Mouse (Mus musculus) limb, embryonic 14.5 days (tissue): Measurements from ENCODE around the gene Kif27. TPM values are rescaled to one million over a fixed set of nuclear protein-coding genes. Genes with fewer than 3 reads are reported as not detected.

Experiments
- ATAC-seq: fragments of 200-750 bp; cut with Nextera tagmentation; 2 replicates; pipeline ENCODE4 v1.8.0; 2017; ENCODE audit warnings: low read depth, moderate number of reproducible peaks, moderate TSS enrichment; ENCODE audit not compliant: low FRiP score
- DNase-seq: peaks from one replicate; pipeline ENCODE4 v3.0.0-alpha.2; 2015; ENCODE audit warnings: low spot score
- H3K27ac ChIP-seq: fragments of 300-500 bp; sonication (generic); replicated peaks from 2 replicates; pipeline ENCODE4 v1.5.1; 2014; ENCODE audit warnings: low read depth, mild to moderate bottlenecking, low read length, moderate library complexity, mixed read lengths
- H3K27me3 ChIP-seq: fragments of 300-500 bp; sonication (generic); 2 replicates; pipeline ENCODE4 v1.6.1; 2014; ENCODE audit warnings: low read length, mixed read lengths; ENCODE audit not compliant: control insufficient read depth, insufficient read depth
- H3K36me3 ChIP-seq: fragments of 300-500 bp; sonication (generic); 2 replicates; pipeline ENCODE4 v1.6.1; 2014; ENCODE audit warnings: mild to moderate bottlenecking, low read length, moderate library complexity, mixed read lengths; ENCODE audit not compliant: control insufficient read depth, insufficient read depth
- H3K4me1 ChIP-seq: fragments of 300-500 bp; sonication (generic); 2 replicates; pipeline ENCODE4 v1.6.1; 2014; ENCODE audit warnings: antibody characterized with exemption, low read length, mixed read lengths; ENCODE audit not compliant: control insufficient read depth, insufficient read depth
- H3K4me2 ChIP-seq: fragments of 300-500 bp; sonication (generic); replicated peaks from 2 replicates; pipeline ENCODE4 v1.6.1; 2014; ENCODE audit warnings: low read depth, mild to moderate bottlenecking, low read length, moderate library complexity; ENCODE audit not compliant: severe bottlenecking
- H3K4me3 ChIP-seq: fragments of 300-500 bp; sonication (generic); replicated peaks from 2 replicates; pipeline ENCODE4 v1.5.1; 2014; ENCODE audit warnings: low read length
- H3K9ac ChIP-seq: fragments of 300-500 bp; sonication (generic); 2 replicates; pipeline ENCODE4 v1.6.1; 2014; ENCODE audit warnings: mild to moderate bottlenecking, low read depth, low read length, moderate library complexity; ENCODE audit not compliant: severe bottlenecking
- H3K9me3 ChIP-seq: fragments of 300-500 bp; sonication (generic); 2 replicates; pipeline ENCODE4 v1.6.1; 2016; ENCODE audit warnings: low read length; ENCODE audit not compliant: control insufficient read depth
- POLR2A ChIP-seq: fragments of 200-500 bp; IDR thresholded peaks from 2 replicates; pipeline ENCODE4 v1.8.0; 2012; ENCODE audit warnings: inconsistent platforms, mild to moderate bottlenecking, moderate library complexity, borderline replicate concordance; ENCODE audit not compliant: insufficient read depth, insufficient read length; ENCODE audit errors: extremely low read depth
- WGBS: fragments of 180-500 bp; shearing (Covaris S2); extraction: QIAGEN DNeasy Blood & Tissue Kit; methylation state at CpG from one replicate; pipeline ENCODE4 v1.1.7; 2014; 5-methylcytosine and 5-hydroxymethylcytosine counted together
- polyA plus RNA-seq, 2 experiments: library from polyadenylated mRNA; depleted of rRNA in 1 of 2; stranded (reverse) in 1 of 2; unstranded in 1 of 2; fragments of >200 nt; fragmentation: Nextera tagmentation in 1 of 2; extraction: Ambion mirVana in 1 of 2; gene quantifications; 2 replicates each; pipeline versions ENCODE4 v1.2.1 to v1.2.3; 2012 to 2014

Gene Kif27
- polyA plus RNA-seq, 2 experiments: 0.39 to 0.89 TPM

GRCm38 (mm10) chr13:58274259-58274991, 84.5 kb downstream of the Kif27 start:
- no peaks in the 10 kb centered on the region for H3K36me3 ChIP-seq
- H3K27ac ChIP-seq: peak overlapping the region; percentile 87
- H3K4me2 ChIP-seq: peak overlapping the region; percentile 77
- DNase-seq (peak; percentile 70), ATAC-seq (peak; percentile 81)
- no peaks in the 10 kb centered on the region for H3K9me3 ChIP-seq
- H3K9ac ChIP-seq: peak overlapping the region; percentile 85
- WGBS: under 1% methylated on average over 66 of the region's 84 CpGs
- peak overlapping the region; percentile 80 for H3K4me3 ChIP-seq
- H3K27me3 ChIP-seq: no peaks in the 10 kb centered on the region
- 0 out of 2 replicates have a peak, but pooled peaks cover 3% of the 10 kb centered on the region for H3K4me1 ChIP-seq
- TF ChIP-seq POLR2A: 0 out of 2 replicates have a peak, but pooled peaks have one; percentile 45

- no peaks in the 10 kb centered on the region for H3K36me3 ChIP-seq
- H3K4me3 ChIP-seq: peak overlapping the region; percentile 80
- H3K4me2 ChIP-seq: peak overlapping the region; percentile 77
- H3K9me3 ChIP-seq: no peaks in the 10 kb centered on the region
- H3K9ac ChIP-seq: peak overlapping the region; percentile 85
- H3K4me1 ChIP-seq: 0 out of 2 replicates have a peak, but pooled peaks cover 3% of the 10 kb centered on the region
- WGBS: under 1% methylated on average over 31 of the region's 115 CpGs
- TF ChIP-seq POLR2A: no peak
- H3K27me3 ChIP-seq: no peaks in the 10 kb centered on the region
- DNase-seq (peak; percentile 31), ATAC-seq (peak; percentile 56)
- H3K27ac ChIP-seq: peak overlapping the region; percentile 87
Measured at GRCm38 (mm10) chr13:58273411-58274258, 85.3 kb downstream of the Kif27 start.

GRCm38 (mm10) chr13:58266864-58267263, 92.1 kb downstream of the Kif27 start:
- TF ChIP-seq POLR2A: no peak
- peaks cover 11% of the 10 kb centered on the region for H3K36me3 ChIP-seq
- H3K4me3 ChIP-seq: no peak overlapping the region
- no peak overlapping the region for H3K9ac ChIP-seq
- no peaks in the 10 kb centered on the region for H3K4me1 ChIP-seq
- WGBS: 67% methylated on average over 3 of the region's 3 CpGs
- H3K27ac ChIP-seq: no peak overlapping the region
- H3K4me2 ChIP-seq: no peak overlapping the region
- DNase-seq (no peak), ATAC-seq (no peak)
- no peaks in the 10 kb centered on the region for H3K27me3 ChIP-seq
- H3K9me3 ChIP-seq: no peaks in the 10 kb centered on the region

GRCm38 (mm10) chr13:58263546-58263945, 95.4 kb downstream of the Kif27 start:
- H3K27me3 ChIP-seq: no peaks in the 10 kb centered on the region
- H3K4me2 ChIP-seq: no peak overlapping the region
- ATAC-seq (no peak), DNase-seq (no peak)
- H3K36me3 ChIP-seq: peaks cover 19% of the 10 kb centered on the region
- H3K27ac ChIP-seq: no peak overlapping the region
- no peak overlapping the region for H3K4me3 ChIP-seq
- 79% methylated on average over 8 of the region's 8 CpGs for WGBS
- no peak for TF ChIP-seq POLR2A
- H3K9me3 ChIP-seq: no peaks in the 10 kb centered on the region
- no peak overlapping the region for H3K9ac ChIP-seq
- no peaks in the 10 kb centered on the region for H3K4me1 ChIP-seq

- Histone ChIP-seq H3K27me3 (no peaks in the 10 kb centered on the region), H3K4me2 (no peak overlapping the region), H3K36me3 (peaks cover 27% of the 10 kb centered on the region), H3K9ac (no peak overlapping the region), H3K27ac (no peak overlapping the region), H3K9me3 (no peaks in the 10 kb centered on the region), H3K4me3 (no peak overlapping the region), H3K4me1 (no peaks in the 10 kb centered on the region)
- DNase-seq (no peak), ATAC-seq (no peak)
- TF ChIP-seq POLR2A: no peak
- WGBS: 90% methylated on average over 4 of the region's 4 CpGs
Measured at GRCm38 (mm10) chr13:58261674-58262073, 97.2 kb downstream of the Kif27 start.
